8 mouse cellular contexts compared by ENCODE assay signal in genomic region chr19:46760375-46761160, GRCm38 (mm10). TPM values are rescaled to one million over a fixed set of nuclear protein-coding genes. Genes with fewer than 3 reads are reported as not detected.
DNase-seq lines count a peak whose midpoint lies in the region; ATAC-seq and TF ChIP-seq lines count a peak whose summit lies in the region.

No protein-coding gene starts in this region.

- 18% methylated on average over 29 of the region's 29 CpGs for WGBS in forebrain, embryonic 10.5 days
- WGBS in heart, postnatal 0 days = 19% methylated on average over 29 of the region's 29 CpGs
- WGBS in large intestine, adult 2 months = 17% methylated on average over 29 of the region's 29 CpGs
- 17% methylated on average over 29 of the region's 29 CpGs for WGBS in liver, postnatal 0 days (ENCODE audit: insufficient replicate concordance)
- 18% methylated on average over 29 of the region's 29 CpGs for WGBS in neural tube, embryonic 13.5 days

- peak; percentile 76 to 83 for DNase-seq in CD8-positive naive resting alpha-beta T cell, adult 2 months (ENCODE audit: low read depth in 2 of 2, low spot score in 2 of 2)
- peak; percentile 93 for DNase-seq in brain, embryonic 14.5 days (ENCODE audit: low read depth)
- DNase-seq in forebrain, embryonic 10.5 days (ENCODE audit: extremely low spot score, low spot score) = peak; percentile 85
- DNase-seq in heart, postnatal 0 days (ENCODE audit: low spot score) = peak; percentile 81
- peak; percentile 44 for DNase-seq in large intestine, adult 2 months (ENCODE audit: low read depth, low spot score)
- DNase-seq in liver, postnatal 0 days = peak; percentile 92
- peak; percentile 65 for DNase-seq in telencephalon, adult 2 months (ENCODE audit: low read depth, low spot score)

- H3K4me2 ChIP-seq in heart, postnatal 0 days (ENCODE audit: low read depth, low read length) = peak overlapping the region; percentile 81
- H3K4me2 ChIP-seq in liver, postnatal 0 days (ENCODE audit: low read depth, low read length) = peak overlapping the region; percentile 99
- H3K4me2 ChIP-seq in neural tube, embryonic 13.5 days = peak overlapping the region; percentile 100

- peaks cover 47% of the 10 kb centered on the region for H3K4me1 ChIP-seq in forebrain, embryonic 10.5 days
- peaks cover 19% of the 10 kb centered on the region for H3K4me1 ChIP-seq in heart, postnatal 0 days (ENCODE audit: control insufficient read depth, insufficient read depth)
- peaks cover 13% of the 10 kb centered on the region for H3K4me1 ChIP-seq in liver, postnatal 0 days (ENCODE audit: insufficient read depth)
- peaks cover 33% of the 10 kb centered on the region for H3K4me1 ChIP-seq in neural tube, embryonic 13.5 days (replicated peaks)

- TF ChIP-seq CTCF in brain, embryonic 14.5 days (IDR thresholded peaks at IDR 0.05; ENCODE audit: borderline replicate concordance, extremely low read depth, insufficient read depth, insufficient read length) = peak; percentile 95
- peak; percentile 95 for TF ChIP-seq CTCF in heart, postnatal 0 days (IDR thresholded peaks at IDR 0.05; ENCODE audit: low read depth)
- TF ChIP-seq CTCF in liver, postnatal 0 days (IDR thresholded peaks at IDR 0.05; ENCODE audit: low read depth) = peak; percentile 99

- TF ChIP-seq EP300 in heart, postnatal 0 days (IDR thresholded peaks at IDR 0.05; ENCODE audit: low read depth) = no peak
- TF ChIP-seq EP300 in liver, postnatal 0 days (IDR thresholded peaks at IDR 0.05; ENCODE audit: low read depth) = no peak

- peak overlapping the region; percentile 68 for H3K27ac ChIP-seq in forebrain, embryonic 10.5 days
- H3K27ac ChIP-seq in heart, postnatal 0 days (ENCODE audit: low read depth) = peak overlapping the region; percentile 73
- H3K27ac ChIP-seq in liver, postnatal 0 days (ENCODE audit: low read depth) = peak overlapping the region; percentile 80
- peak overlapping the region; percentile 81 for H3K27ac ChIP-seq in neural tube, embryonic 13.5 days (replicated peaks)

- H3K9me3 ChIP-seq in forebrain, embryonic 10.5 days = peaks cover 3% of the 10 kb centered on the region; the same call in 1 of the 2 replicates
- no peaks in the 10 kb centered on the region for H3K9me3 ChIP-seq in heart, postnatal 0 days (replicated peaks; ENCODE audit: control insufficient read depth, low read length)
- no peaks in the 10 kb centered on the region for H3K9me3 ChIP-seq in liver, postnatal 0 days (ENCODE audit: low read length)
- no peaks in the 10 kb centered on the region for H3K9me3 ChIP-seq in neural tube, embryonic 13.5 days

- peak; percentile 73 for ATAC-seq in heart, postnatal 0 days (ENCODE audit: insufficient read depth, low read depth)
- ATAC-seq in liver, postnatal 0 days = peak; percentile 70
- peak; percentile 81 for ATAC-seq in neural tube, embryonic 13.5 days (ENCODE audit: low read depth)

- peak overlapping the region; percentile 88 for H3K4me3 ChIP-seq in forebrain, embryonic 10.5 days
- peak overlapping the region; percentile 96 for H3K4me3 ChIP-seq in heart, postnatal 0 days (ENCODE audit: low read depth, low read length)
- peak overlapping the region; percentile 99 for H3K4me3 ChIP-seq in liver, postnatal 0 days (ENCODE audit: low read depth, low read length)
- H3K4me3 ChIP-seq in neural tube, embryonic 13.5 days = peak overlapping the region; percentile 78

- H3K9ac ChIP-seq in heart, postnatal 0 days (replicated peaks; ENCODE audit: low read depth, low read length) = 0 out of 2 replicates have a peak overlapping the region, but pooled peaks have one; percentile 18
- H3K9ac ChIP-seq in liver, postnatal 0 days (replicated peaks) = peak overlapping the region; percentile 26
- H3K9ac ChIP-seq in neural tube, embryonic 13.5 days = peak overlapping the region; percentile 56

- no peaks in the 10 kb centered on the region for H3K36me3 ChIP-seq in forebrain, embryonic 10.5 days (replicated peaks)
- H3K36me3 ChIP-seq in heart, postnatal 0 days (replicated peaks; ENCODE audit: control insufficient read depth, insufficient read depth, low read length) = no peaks in the 10 kb centered on the region
- no peaks in the 10 kb centered on the region for H3K36me3 ChIP-seq in liver, postnatal 0 days (replicated peaks; ENCODE audit: insufficient read depth, low read length)
- H3K36me3 ChIP-seq in neural tube, embryonic 13.5 days = no peaks in the 10 kb centered on the region

- TF ChIP-seq POLR2A in brain, embryonic 14.5 days (IDR thresholded peaks at IDR 0.05; ENCODE audit: borderline replicate concordance, extremely low read depth, insufficient read depth, insufficient read length, poor library complexity, severe bottlenecking) = no peak

- peaks cover 46% of the 10 kb centered on the region for H3K27me3 ChIP-seq in forebrain, embryonic 10.5 days (ENCODE audit: poor library complexity, severe bottlenecking)
- H3K27me3 ChIP-seq in heart, postnatal 0 days (ENCODE audit: control insufficient read depth, insufficient read depth, low read length) = peaks cover 8% of the 10 kb centered on the region
- H3K27me3 ChIP-seq in liver, postnatal 0 days (ENCODE audit: insufficient read depth, low read length) = peaks cover 6% of the 10 kb centered on the region; the same call in 1 of the 2 replicates
- H3K27me3 ChIP-seq in neural tube, embryonic 13.5 days = peaks cover 18% of the 10 kb centered on the region

RNA-seq across cellular contexts. Expression of gene Cnnm2, which starts 0.8 kb away (rescaled TPM):
- 11.3 and 15.5 TPM in 2 replicates for polyA plus RNA-seq in brain, embryonic 14.5 days (2012; rRNA removed)
- 1.3 and 1.7 TPM in 2 replicates for polyA plus RNA-seq in forebrain, embryonic 10.5 days (2016; fragmentation: Nextera tagmentation; extraction: Ambion mirVana)
- 11.0 and 15.0 TPM in 2 replicates for total RNA-seq in heart, postnatal 0 days (2014; rRNA removed; ENCODE audit: low replicate concordance)
- 1.8 and 2.1 TPM in 2 replicates for polyA plus RNA-seq in heart, postnatal 0 days (2015; fragmentation: Nextera tagmentation; extraction: Ambion mirVana)
- 3.3 and 5.6 TPM in 2 replicates for polyA plus RNA-seq in large intestine, adult 2 months (2012; rRNA removed)
- polyA plus RNA-seq in liver, postnatal 0 days (2015; fragmentation: Nextera tagmentation; extraction: Ambion mirVana) = 1.6 and 2.0 TPM in 2 replicates
- polyA plus RNA-seq in neural tube, embryonic 13.5 days (2015; fragmentation: Nextera tagmentation; extraction: Ambion mirVana) = 7.3 and 7.4 TPM in 2 replicates

RNA-seq across cellular contexts. Expression of gene As3mt, which starts 53.3 kb away (rescaled TPM):
- 13.4 and 16.9 TPM in 2 replicates for polyA plus RNA-seq in brain, embryonic 14.5 days (2012; rRNA removed)
- polyA plus RNA-seq in forebrain, embryonic 10.5 days (2016; fragmentation: Nextera tagmentation; extraction: Ambion mirVana) = 23.9 and 27.3 TPM in 2 replicates
- 24.1 and 33.7 TPM in 2 replicates for total RNA-seq in heart, postnatal 0 days (2014; rRNA removed; ENCODE audit: low replicate concordance)
- polyA plus RNA-seq in heart, postnatal 0 days (2015; fragmentation: Nextera tagmentation; extraction: Ambion mirVana) = 54.4 and 61.7 TPM in 2 replicates
- 19.9 and 25.9 TPM in 2 replicates for polyA plus RNA-seq in large intestine, adult 2 months (2012; rRNA removed)
- 28.4 and 30.1 TPM in 2 replicates for polyA plus RNA-seq in liver, postnatal 0 days (2015; fragmentation: Nextera tagmentation; extraction: Ambion mirVana)
- 42.3 TPM in 2 replicates for polyA plus RNA-seq in neural tube, embryonic 13.5 days (2015; fragmentation: Nextera tagmentation; extraction: Ambion mirVana)

Comparison
In these comparisons a context has a peak if more than half of its experiments do, and no peak if none do; other contexts are left out.
1. Peak in every context shown above with its lines: DNase-seq, ATAC-seq, H3K4me3 ChIP-seq and H3K27ac ChIP-seq.